Mouse (Mus musculus) kidney, embryonic 14.5 days (tissue): ENCODE data around the gene Map4. TPM values are rescaled to one million over a fixed set of nuclear protein-coding genes. Genes with fewer than 3 reads are reported as not detected.
A peak's percentile ranks its signal among the peaks of the same experiment; 100 is the strongest.

ENCODE experiments used
- ATAC-seq: fragments of 200-750 bp; cut with Nextera tagmentation; 2 replicates; pipeline ENCODE4 v1.8.0; 2017; ENCODE audit warnings: moderate number of reproducible peaks, mild to moderate bottlenecking, moderate TSS enrichment, moderate library complexity; ENCODE audit not compliant: low FRiP score, low TSS enrichment
- H3K27ac ChIP-seq: fragments of 300-500 bp; sonication (generic); 2 replicates; pipeline ENCODE4 v1.5.1; 2014; ENCODE audit warnings: low read depth, mild to moderate bottlenecking, low read length, moderate library complexity, mixed read lengths
- H3K27me3 ChIP-seq: fragments of 300-500 bp; sonication (generic); 2 replicates; pipeline ENCODE4 v1.6.1; 2014; ENCODE audit warnings: mild to moderate bottlenecking, low read length; ENCODE audit not compliant: control insufficient read depth, insufficient read depth
- H3K36me3 ChIP-seq: fragments of 300-500 bp; sonication (generic); 2 replicates; pipeline ENCODE4 v1.6.1; 2014; ENCODE audit warnings: low read length, mixed read lengths; ENCODE audit not compliant: control insufficient read depth, insufficient read depth
- H3K4me1 ChIP-seq: fragments of 300-500 bp; sonication (generic); 2 replicates; pipeline ENCODE4 v1.6.1; 2014; ENCODE audit warnings: low read length, mixed read lengths; ENCODE audit not compliant: control insufficient read depth, insufficient read depth
- H3K4me2 ChIP-seq: fragments of 300-500 bp; sonication (generic); replicated peaks from 2 replicates; pipeline ENCODE4 v1.6.1; 2014; ENCODE audit warnings: low read depth, mild to moderate bottlenecking, low read length
- H3K4me3 ChIP-seq: fragments of 300-500 bp; sonication (generic); 2 replicates; pipeline ENCODE4 v1.5.1; 2014; ENCODE audit warnings: mild to moderate bottlenecking, low read length
- H3K9ac ChIP-seq: fragments of 300-500 bp; sonication (generic); 2 replicates; pipeline ENCODE4 v1.6.1; 2014; ENCODE audit warnings: low read depth, mild to moderate bottlenecking, low read length, moderate library complexity
- H3K9me3 ChIP-seq: fragments of 300-500 bp; sonication (generic); 2 replicates; pipeline ENCODE4 v1.6.1; 2016; ENCODE audit warnings: low read length; ENCODE audit not compliant: control insufficient read depth
- WGBS: fragments of 180-500 bp; shearing (Covaris S2); extraction: QIAGEN DNeasy Blood & Tissue Kit; methylation state at CpG from one replicate; pipeline ENCODE4 v1.1.7; 2014; 5-methylcytosine and 5-hydroxymethylcytosine counted together
- microRNA-seq: library from miRNA; unstranded; fragments of <30 nt; microRNA quantifications from one replicate; pipeline ENCODE4, GENCODE M21; 2016
- polyA plus RNA-seq: library from polyadenylated mRNA; unstranded; fragments of >200 nt; fragmentation: Nextera tagmentation; extraction: Ambion mirVana; gene quantifications from 2 replicates; pipeline ENCODE4 v1.2.1, GENCODE M21; 2014

Map4 gene
- polyA plus RNA-seq, 1 experiment from 2014 or later, result 54.6 TPM

DNA sequence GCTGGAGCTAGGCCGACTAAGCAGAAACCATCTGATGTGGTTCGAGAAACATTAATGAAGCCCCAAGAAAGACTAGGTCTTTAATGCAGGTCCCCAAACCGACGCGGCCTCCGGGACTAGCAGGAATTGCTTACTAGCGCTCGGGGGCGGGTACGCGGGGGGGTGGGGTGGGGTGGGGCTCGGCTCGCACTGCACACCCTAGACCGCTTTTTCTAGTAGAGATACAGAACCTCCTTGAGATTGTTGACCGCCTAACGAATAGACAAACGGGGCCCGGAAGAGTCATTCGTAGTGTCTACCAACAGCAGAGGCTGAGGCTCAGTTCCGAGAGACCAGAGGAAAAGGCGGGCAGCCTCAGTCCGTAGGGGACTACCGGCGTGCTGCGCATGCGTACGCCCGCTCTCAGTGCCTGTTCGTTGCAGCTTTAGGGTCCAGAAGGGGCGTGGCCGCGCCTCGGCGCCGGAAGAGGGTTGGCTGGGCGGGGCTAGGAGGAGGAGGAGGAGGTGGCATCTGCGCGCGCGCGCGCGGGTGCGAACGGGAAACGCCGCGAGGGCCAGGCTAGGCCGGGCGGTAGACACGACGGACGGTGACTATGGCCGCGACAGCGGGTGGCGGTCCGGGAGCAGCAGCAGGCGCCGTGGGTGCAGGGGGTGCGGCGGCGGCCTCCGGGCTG lies 200.4 kb downstream of the Map4 start:
- peak overlapping the region; percentile 95 for H3K9ac ChIP-seq
- H3K4me1 ChIP-seq, result peaks cover 22% of the 10 kb centered on the region
- peak overlapping the region; percentile 95 for H3K27ac ChIP-seq
- H3K36me3 ChIP-seq, result peaks cover 23% of the 10 kb centered on the region
- peak; percentile 97 for ATAC-seq
- no peaks in the 10 kb centered on the region for H3K9me3 ChIP-seq
- H3K27me3 ChIP-seq, result no peaks in the 10 kb centered on the region
- H3K4me3 ChIP-seq, result peak overlapping the region; percentile 94
- under 1% methylated on average over 55 of the region's 64 CpGs for WGBS
- H3K4me2 ChIP-seq, result peak overlapping the region; percentile 67

DNA sequence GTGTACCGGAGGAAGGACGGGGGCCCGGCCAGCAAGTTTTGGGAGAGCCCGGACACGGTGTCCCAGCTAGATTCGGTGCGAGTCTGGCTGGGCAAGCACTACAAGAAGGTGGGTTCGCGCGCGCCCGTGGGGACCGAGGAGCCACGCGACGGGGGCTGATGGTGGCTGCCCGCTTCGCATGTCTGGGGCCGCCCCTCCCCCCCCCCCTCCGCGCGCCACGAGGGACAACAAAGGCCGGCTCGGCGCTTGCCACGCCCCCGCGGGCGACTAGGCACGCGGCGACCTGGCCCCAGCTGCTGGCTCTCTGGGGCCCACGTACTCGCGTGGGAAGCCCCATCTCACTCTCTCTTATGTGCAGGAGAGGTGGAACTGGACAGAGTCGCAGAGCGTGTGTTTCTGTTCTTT lies 200.9 kb downstream of the Map4 start:
- peak; percentile 68 for ATAC-seq
- H3K27ac ChIP-seq, result peak overlapping the region; percentile 95
- H3K4me3 ChIP-seq, result peak overlapping the region; percentile 94
- peaks cover 22% of the 10 kb centered on the region for H3K4me1 ChIP-seq
- H3K36me3 ChIP-seq, result peaks cover 28% of the 10 kb centered on the region
- peak overlapping the region; percentile 57 for H3K4me2 ChIP-seq
- no peaks in the 10 kb centered on the region for H3K9me3 ChIP-seq
- no peaks in the 10 kb centered on the region for H3K27me3 ChIP-seq
- under 1% methylated on average over 25 of the region's 38 CpGs for WGBS
- H3K9ac ChIP-seq, result peak overlapping the region; percentile 95

DNA sequence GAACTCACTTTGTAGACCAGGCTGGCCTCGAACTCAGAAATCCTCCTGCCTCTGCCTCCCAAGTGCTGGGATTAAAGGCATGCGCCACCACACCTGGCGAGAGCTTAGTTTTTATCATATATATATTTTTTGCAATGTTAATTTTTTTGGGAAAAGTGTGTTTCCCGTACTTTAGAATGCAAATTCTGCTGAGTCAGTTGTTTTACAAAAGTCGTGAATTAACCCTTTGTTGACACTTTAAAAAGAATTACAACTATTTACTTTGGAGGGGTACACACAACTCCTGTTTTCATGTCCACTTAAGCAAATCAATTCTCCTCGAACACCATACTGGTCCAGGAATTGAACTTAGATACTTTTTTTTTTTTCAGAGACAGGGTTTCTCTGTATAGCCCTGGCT lies 201.7 kb downstream of the Map4 start:
- Histone ChIP-seq H3K9me3 (no peaks in the 10 kb centered on the region), H3K27ac (0 out of 2 replicates have a peak overlapping the region, but pooled peaks have one; percentile 95), H3K27me3 (no peaks in the 10 kb centered on the region), H3K4me2 (peak overlapping the region; percentile 57), H3K4me1 (peaks cover 22% of the 10 kb centered on the region), H3K9ac (peak overlapping the region; percentile 95), H3K36me3 (peaks cover 34% of the 10 kb centered on the region), H3K4me3 (peak overlapping the region; percentile 94)
- no peak for ATAC-seq
- 57% methylated on average over 6 of the region's 6 CpGs for WGBS

Small RNA genes within 50 kb of the gene (microRNA-seq; reads per million reads assigned to microRNA genes)
- gene Mir7089, result 2.5 reads per million, percentile 8 among the genes with 10 or more reads in this experiment

Other genes with a start within 250 kb of the Map4 start
- 0.17 TPM in 1 of 2 replicates, not detected in the other for gene Fbxw18, start 228.8 kb upstream of the Map4 start, polyA plus RNA-seq
- 0.14 and 0.15 TPM in 2 replicates for gene Fbxw26, start 185.4 kb upstream of the Map4 start, polyA plus RNA-seq
- gene Fbxw27, start 140.8 kb upstream of the Map4 start, polyA plus RNA-seq, result 0.43 TPM in 1 of 2 replicates, not detected in the other
- gene Spink8, start 119.2 kb upstream of the Map4 start, polyA plus RNA-seq, result 25.1 and 32.7 TPM in 2 replicates
- 88.6 and 102 TPM in 2 replicates for gene Nme6, start 98.7 kb upstream of the Map4 start, polyA plus RNA-seq
- 0.27 TPM in 1 of 2 replicates, not detected in the other for gene Camp, start 81.8 kb upstream of the Map4 start, polyA plus RNA-seq
- gene Cdc25a, start 55.9 kb upstream of the Map4 start, polyA plus RNA-seq, result 21.1 and 31.6 TPM in 2 replicates
- gene Smarcc1, start 186.2 kb downstream of the Map4 start, polyA plus RNA-seq, result 99.3 and 198 TPM in 2 replicates
- 122 and 142 TPM in 2 replicates for gene Dhx30, start 186.4 kb downstream of the Map4 start, polyA plus RNA-seq